Mouse (Mus musculus): Measurements from ENCODE around the gene Lrrc8d.

Gene Lrrc8d

GRCm38 (mm10) chr5:105792331-105792801 lies 92.6 kb downstream of the Lrrc8d start:
- no peak for DNase-seq (ENCODE audit: low read depth, low spot score)
- Histone ChIP-seq H3K27me3 (ENCODE audit: control insufficient read depth, insufficient read depth, low read length, poor library complexity, severe bottlenecking) (no peaks in the 10 kb centered on the region), H3K36me3 (ENCODE audit: control insufficient read depth, insufficient read depth, low read length, poor library complexity, severe bottlenecking) (no peaks in the 10 kb centered on the region)

GRCm38 (mm10) chr5:105792853-105793547 lies 93.2 kb downstream of the Lrrc8d start:
- no peaks in the 10 kb centered on the region for H3K27me3 ChIP-seq (ENCODE audit: control insufficient read depth, insufficient read depth, low read length, poor library complexity, severe bottlenecking)
- DNase-seq (ENCODE audit: low read depth, low spot score), result no peak
- no peaks in the 10 kb centered on the region for H3K36me3 ChIP-seq (ENCODE audit: control insufficient read depth, insufficient read depth, low read length, poor library complexity, severe bottlenecking)

DNA sequence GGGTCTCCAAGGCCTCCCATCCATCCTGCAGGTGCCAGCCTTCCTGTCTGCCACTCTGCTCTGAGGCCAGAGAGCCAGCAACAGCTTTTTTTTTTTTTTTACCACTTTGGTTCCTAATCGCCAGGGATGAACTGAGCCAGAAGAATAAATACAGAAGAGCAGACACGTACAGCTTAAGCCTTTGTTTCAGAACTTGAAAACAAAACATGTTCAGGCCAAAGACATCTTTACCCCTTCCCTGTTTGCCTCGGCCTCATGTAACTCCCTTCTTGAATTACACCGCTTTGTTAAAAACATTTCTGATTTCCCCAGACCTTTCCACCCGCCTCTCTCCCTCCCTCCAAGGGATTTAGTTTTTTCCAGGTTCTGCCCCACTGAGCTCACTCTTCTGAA lies 93.8 kb downstream of the Lrrc8d start:
- no peak for DNase-seq (ENCODE audit: low read depth, low spot score)
- H3K36me3 ChIP-seq (ENCODE audit: control insufficient read depth, insufficient read depth, low read length, poor library complexity, severe bottlenecking), result no peaks in the 10 kb centered on the region
- H3K27me3 ChIP-seq (ENCODE audit: control insufficient read depth, insufficient read depth, low read length, poor library complexity, severe bottlenecking), result no peaks in the 10 kb centered on the region

GRCm38 (mm10) chr5:105798421-105798820 lies 98.7 kb downstream of the Lrrc8d start:
- no peaks in the 10 kb centered on the region for H3K27me3 ChIP-seq (ENCODE audit: control insufficient read depth, insufficient read depth, low read length, poor library complexity, severe bottlenecking)
- H3K36me3 ChIP-seq (ENCODE audit: control insufficient read depth, insufficient read depth, low read length, poor library complexity, severe bottlenecking), result no peaks in the 10 kb centered on the region
- no peak for DNase-seq (ENCODE audit: low read depth, low spot score)

GRCm38 (mm10) chr5:105799850-105800635 lies 100.3 kb downstream of the Lrrc8d start:
- H3K36me3 ChIP-seq (ENCODE audit: control insufficient read depth, insufficient read depth, low read length, poor library complexity, severe bottlenecking), result no peaks in the 10 kb centered on the region
- no peaks in the 10 kb centered on the region for H3K27me3 ChIP-seq (ENCODE audit: control insufficient read depth, insufficient read depth, low read length, poor library complexity, severe bottlenecking)
- no peak for DNase-seq (ENCODE audit: low read depth, low spot score)

DNA sequence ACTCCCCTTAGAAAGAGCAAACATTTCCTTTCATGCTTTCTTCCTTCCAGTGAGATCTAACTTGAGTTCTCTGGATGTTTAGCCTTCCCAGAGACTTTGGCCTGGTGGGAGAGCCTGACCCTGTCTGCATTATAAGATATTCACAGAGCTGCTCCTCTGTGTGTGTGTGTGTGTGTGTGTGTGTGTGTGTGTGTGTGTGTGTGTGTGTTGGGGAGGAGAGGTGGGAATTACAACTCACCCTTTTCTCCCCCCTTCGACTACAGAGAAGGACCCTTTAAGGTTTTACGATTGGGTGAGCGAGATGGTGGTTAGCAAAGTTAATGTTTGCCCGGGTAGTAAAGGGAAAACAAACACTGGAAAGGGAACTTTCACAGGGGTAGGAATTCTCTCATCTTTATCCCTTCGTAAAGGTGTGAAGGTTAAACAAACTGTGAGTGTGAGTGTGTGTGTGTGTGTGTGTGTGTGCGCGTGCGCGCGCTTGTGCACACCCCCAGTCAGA lies 101.3 kb downstream of the Lrrc8d start:
- DNase-seq (ENCODE audit: low read depth, low spot score), result no peak
- Histone ChIP-seq H3K27me3 (ENCODE audit: control insufficient read depth, insufficient read depth, low read length, poor library complexity, severe bottlenecking) (no peaks in the 10 kb centered on the region), H3K36me3 (ENCODE audit: control insufficient read depth, insufficient read depth, low read length, poor library complexity, severe bottlenecking) (no peaks in the 10 kb centered on the region)

GRCm38 (mm10) chr5:105805955-105806354 lies 106.2 kb downstream of the Lrrc8d start:
- H3K36me3 ChIP-seq (ENCODE audit: control insufficient read depth, insufficient read depth, low read length, poor library complexity, severe bottlenecking), result no peaks in the 10 kb centered on the region
- DNase-seq (ENCODE audit: low read depth, low spot score), result no peak
- H3K27me3 ChIP-seq (ENCODE audit: control insufficient read depth, insufficient read depth, low read length, poor library complexity, severe bottlenecking), result no peaks in the 10 kb centered on the region

DNA sequence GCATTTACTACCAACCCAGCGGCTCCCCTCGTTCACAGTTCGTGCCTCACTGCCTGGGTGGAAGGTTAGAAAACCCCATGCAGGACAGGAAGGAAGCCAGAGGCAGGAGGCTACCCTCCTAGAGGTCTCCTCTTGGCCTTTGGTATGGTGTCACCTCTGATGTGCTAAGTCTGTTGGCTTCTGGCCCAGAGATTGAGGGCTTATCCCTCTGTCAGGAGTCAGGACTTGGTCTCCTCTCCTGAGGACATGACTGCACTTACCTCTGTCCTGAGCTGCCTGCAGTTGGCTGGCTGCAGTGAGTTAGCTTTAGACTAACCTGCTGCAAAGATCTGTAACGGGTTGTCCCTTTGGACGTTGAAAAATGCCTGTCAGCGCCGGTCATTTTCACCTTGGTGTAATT lies 107.7 kb downstream of the Lrrc8d start:
- H3K27me3 ChIP-seq (ENCODE audit: control insufficient read depth, insufficient read depth, low read length, poor library complexity, severe bottlenecking), result no peaks in the 10 kb centered on the region
- no peak for DNase-seq (ENCODE audit: low read depth, low spot score)
- H3K36me3 ChIP-seq (ENCODE audit: control insufficient read depth, insufficient read depth, low read length, poor library complexity, severe bottlenecking), result no peaks in the 10 kb centered on the region; the same call in 1 of the 2 replicates

- no peak for DNase-seq (ENCODE audit: low read depth, low spot score)
- H3K27me3 ChIP-seq (ENCODE audit: control insufficient read depth, insufficient read depth, low read length, poor library complexity, severe bottlenecking), result no peaks in the 10 kb centered on the region
- peaks cover 4% of the 10 kb centered on the region for H3K36me3 ChIP-seq (ENCODE audit: control insufficient read depth, insufficient read depth, low read length, poor library complexity, severe bottlenecking)
Measured at GRCm38 (mm10) chr5:105809056-105809455, 109.3 kb downstream of the Lrrc8d start.

DNA sequence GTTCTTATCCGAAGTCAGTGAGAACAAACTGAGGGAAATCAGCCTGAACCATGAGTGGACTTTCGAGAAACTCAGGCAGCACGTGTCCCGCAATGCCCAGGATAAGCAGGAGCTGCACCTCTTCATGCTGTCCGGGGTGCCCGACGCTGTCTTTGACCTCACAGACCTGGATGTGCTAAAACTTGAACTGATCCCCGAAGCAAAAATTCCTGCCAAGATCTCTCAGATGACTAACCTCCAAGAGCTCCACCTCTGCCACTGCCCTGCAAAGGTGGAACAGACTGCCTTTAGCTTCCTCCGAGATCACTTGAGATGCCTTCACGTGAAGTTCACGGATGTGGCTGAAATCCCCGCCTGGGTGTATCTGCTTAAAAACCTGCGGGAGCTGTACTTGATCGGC lies 113.3 kb downstream of the Lrrc8d start:
- DNase-seq (ENCODE audit: low read depth, low spot score), result no peak
- Histone ChIP-seq H3K27me3 (ENCODE audit: control insufficient read depth, insufficient read depth, low read length, poor library complexity, severe bottlenecking) (no peaks in the 10 kb centered on the region), H3K36me3 (ENCODE audit: control insufficient read depth, insufficient read depth, low read length, poor library complexity, severe bottlenecking) (peaks cover 4% of the 10 kb centered on the region)

DNA sequence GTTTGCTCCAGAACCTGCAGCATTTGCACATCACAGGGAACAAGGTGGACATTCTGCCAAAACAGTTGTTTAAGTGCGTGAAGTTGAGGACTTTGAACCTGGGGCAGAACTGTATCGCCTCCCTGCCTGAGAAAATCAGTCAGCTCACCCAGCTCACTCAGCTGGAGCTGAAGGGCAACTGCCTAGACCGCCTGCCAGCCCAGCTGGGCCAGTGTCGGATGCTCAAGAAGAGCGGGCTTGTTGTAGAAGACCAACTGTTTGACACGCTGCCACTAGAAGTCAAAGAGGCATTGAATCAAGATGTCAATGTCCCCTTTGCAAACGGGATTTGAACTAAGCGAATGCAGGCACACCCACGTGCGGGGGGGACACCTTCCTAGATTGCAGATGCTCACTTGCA lies 114.2 kb downstream of the Lrrc8d start:
- H3K27me3 ChIP-seq (ENCODE audit: control insufficient read depth, insufficient read depth, low read length, poor library complexity, severe bottlenecking), result no peaks in the 10 kb centered on the region
- H3K36me3 ChIP-seq (ENCODE audit: control insufficient read depth, insufficient read depth, low read length, poor library complexity, severe bottlenecking), result peaks cover 4% of the 10 kb centered on the region
- no peak for DNase-seq (ENCODE audit: low read depth, low spot score)

GRCm38 (mm10) chr5:105816118-105816517 lies 116.3 kb downstream of the Lrrc8d start:
- no peak for DNase-seq (ENCODE audit: low read depth, low spot score)
- Histone ChIP-seq H3K36me3 (ENCODE audit: control insufficient read depth, insufficient read depth, low read length, poor library complexity, severe bottlenecking) (peaks cover 4% of the 10 kb centered on the region), H3K27me3 (ENCODE audit: control insufficient read depth, insufficient read depth, low read length, poor library complexity, severe bottlenecking) (no peaks in the 10 kb centered on the region)

GRCm38 (mm10) chr5:105817248-105817976 lies 117.6 kb downstream of the Lrrc8d start:
- no peaks in the 10 kb centered on the region for H3K27me3 ChIP-seq (ENCODE audit: control insufficient read depth, insufficient read depth, low read length, poor library complexity, severe bottlenecking)
- no peak for DNase-seq (ENCODE audit: low read depth, low spot score)
- H3K36me3 ChIP-seq (ENCODE audit: control insufficient read depth, insufficient read depth, low read length, poor library complexity, severe bottlenecking), result peaks cover 4% of the 10 kb centered on the region

- H3K27me3 ChIP-seq (ENCODE audit: control insufficient read depth, insufficient read depth, low read length, poor library complexity, severe bottlenecking), result no peaks in the 10 kb centered on the region
- no peak for DNase-seq (ENCODE audit: low read depth, low spot score)
- peaks cover 4% of the 10 kb centered on the region for H3K36me3 ChIP-seq (ENCODE audit: control insufficient read depth, insufficient read depth, low read length, poor library complexity, severe bottlenecking)
Measured at GRCm38 (mm10) chr5:105818411-105818810, 118.6 kb downstream of the Lrrc8d start.

GRCm38 (mm10) chr5:105821390-105821789 lies 121.6 kb downstream of the Lrrc8d start:
- no peaks in the 10 kb centered on the region for H3K27me3 ChIP-seq (ENCODE audit: control insufficient read depth, insufficient read depth, low read length, poor library complexity, severe bottlenecking)
- H3K36me3 ChIP-seq (ENCODE audit: control insufficient read depth, insufficient read depth, low read length, poor library complexity, severe bottlenecking), result no peaks in the 10 kb centered on the region
- no peak for DNase-seq (ENCODE audit: low read depth, low spot score)
